Mouse (Mus musculus): ENCODE results near the gene Hs3st6. TPM values are rescaled to one million over a fixed set of nuclear protein-coding genes. Genes with fewer than 3 reads are reported as not detected.
"Not testable (repeated sequence)": the region's sequence is repeated elsewhere in the genome, so short reads cannot be mapped to it uniquely, and the experiment has no call there.

Gene Hs3st6
- 0.24 and 0.59 TPM in 2 replicates for polyA plus RNA-seq (2015; fragmentation: Nextera tagmentation; extraction: Ambion mirVana)

DNA sequence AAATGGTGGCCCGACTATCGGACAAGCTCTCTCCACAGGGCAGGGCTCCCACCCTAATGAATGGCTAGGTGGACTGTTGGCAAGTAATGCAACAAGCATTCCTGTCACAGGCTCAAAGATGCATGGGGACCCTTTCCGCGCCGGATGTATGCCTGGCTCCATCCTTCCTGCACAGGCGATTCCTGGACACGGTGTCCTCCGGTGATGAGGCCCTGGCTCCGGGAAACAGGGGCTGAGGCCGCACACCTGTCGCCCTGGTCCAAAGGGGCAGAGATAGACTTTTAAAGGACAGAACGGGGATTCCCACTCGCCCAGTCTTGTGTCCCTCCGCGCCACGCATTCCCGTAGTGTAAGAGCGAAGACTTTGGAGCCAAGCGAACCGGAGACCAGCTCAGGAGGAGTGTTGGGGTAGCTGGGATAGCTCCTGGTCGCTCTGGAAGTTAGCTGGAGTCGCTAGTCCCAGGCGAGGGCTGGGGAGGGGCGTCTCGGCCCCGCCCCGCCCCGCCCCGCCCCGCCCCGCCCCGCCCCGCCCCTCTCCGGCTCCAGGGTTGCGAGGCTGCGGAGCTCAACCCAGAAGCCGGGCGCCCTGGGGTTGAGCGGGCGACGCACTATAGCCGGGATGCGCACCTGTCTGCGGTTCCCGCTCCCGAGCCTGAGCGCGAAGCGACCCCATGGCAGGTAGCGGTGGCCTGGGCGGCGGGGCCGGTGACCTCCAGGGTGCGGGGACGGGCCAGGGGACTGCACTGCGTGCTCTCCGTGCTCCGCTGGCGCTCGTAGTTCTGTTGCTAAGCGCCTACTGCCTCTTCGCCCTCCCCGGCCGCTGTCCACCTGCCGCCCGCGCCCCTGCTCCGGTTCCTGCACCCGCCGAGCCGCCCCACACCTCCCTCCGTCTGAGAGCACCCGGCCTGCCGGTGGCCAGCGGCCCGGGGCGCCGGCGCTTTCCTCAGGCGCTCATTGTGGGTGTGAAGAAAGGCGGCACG, at the start of gene Hs3st6:
Gene Hs3st6, plus strand, starts transcription at position 574 of the 980 bp plus-strand sequence.
- no peaks in the 10 kb centered on the region for H3K36me3 ChIP-seq
- H3K9ac ChIP-seq: peak within 1 kb of the TSS; percentile 71
- H3K27ac ChIP-seq (replicated peaks): no peak within 1 kb of the TSS
- peaks cover 13% of the 10 kb centered on the region for H3K4me1 ChIP-seq
- under 1% methylated on average over 68 of the region's 82 CpGs for WGBS
- H3K4me3 ChIP-seq: peak within 1 kb of the TSS; percentile 61
- no peaks in the 10 kb centered on the region for H3K9me3 ChIP-seq
- H3K27me3 ChIP-seq (replicated peaks): peaks cover 93% of the 10 kb centered on the region
- peak within 1 kb of the TSS; percentile 96 for H3K4me2 ChIP-seq
- peak; percentile 70; the same call in 1 of the 2 replicates for ATAC-seq (ENCODE audit: extremely low read depth, insufficient number of reproducible peaks, low FRiP score, low TSS enrichment)

DNA sequence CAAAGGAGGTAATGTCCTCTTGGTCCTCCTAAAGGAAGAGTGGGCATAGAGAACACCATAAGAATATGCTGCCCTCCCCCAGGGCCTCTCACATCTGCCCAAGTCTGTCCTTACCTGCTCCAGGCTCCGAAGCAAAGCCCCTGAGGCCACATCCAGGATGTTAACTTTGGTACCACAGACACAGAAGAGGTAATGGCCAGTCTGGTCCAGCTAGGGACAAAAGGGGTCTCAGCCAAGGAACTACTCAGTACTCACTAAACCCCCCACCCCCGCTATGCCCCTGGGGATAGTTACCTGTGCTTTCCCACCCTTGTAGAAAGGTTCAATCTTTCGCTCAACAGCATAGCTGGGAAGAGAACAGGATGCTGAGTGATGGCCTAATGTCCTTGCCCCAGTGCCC, 47.0 kb upstream of the Hs3st6 start:
- no peak for ATAC-seq (ENCODE audit: extremely low read depth, insufficient number of reproducible peaks, low FRiP score, low TSS enrichment)
- H3K4me3 ChIP-seq: no peak overlapping the region
- WGBS: 92% methylated on average over 3 of the region's 3 CpGs
- H3K9ac ChIP-seq: no peak overlapping the region
- no peaks in the 10 kb centered on the region for H3K9me3 ChIP-seq
- H3K36me3 ChIP-seq: peaks cover 47% of the 10 kb centered on the region
- H3K4me1 ChIP-seq: peaks cover 16% of the 10 kb centered on the region
- H3K27ac ChIP-seq (replicated peaks): no peak overlapping the region
- no peak overlapping the region for H3K4me2 ChIP-seq
- no peaks in the 10 kb centered on the region for H3K27me3 ChIP-seq (replicated peaks)

DNA sequence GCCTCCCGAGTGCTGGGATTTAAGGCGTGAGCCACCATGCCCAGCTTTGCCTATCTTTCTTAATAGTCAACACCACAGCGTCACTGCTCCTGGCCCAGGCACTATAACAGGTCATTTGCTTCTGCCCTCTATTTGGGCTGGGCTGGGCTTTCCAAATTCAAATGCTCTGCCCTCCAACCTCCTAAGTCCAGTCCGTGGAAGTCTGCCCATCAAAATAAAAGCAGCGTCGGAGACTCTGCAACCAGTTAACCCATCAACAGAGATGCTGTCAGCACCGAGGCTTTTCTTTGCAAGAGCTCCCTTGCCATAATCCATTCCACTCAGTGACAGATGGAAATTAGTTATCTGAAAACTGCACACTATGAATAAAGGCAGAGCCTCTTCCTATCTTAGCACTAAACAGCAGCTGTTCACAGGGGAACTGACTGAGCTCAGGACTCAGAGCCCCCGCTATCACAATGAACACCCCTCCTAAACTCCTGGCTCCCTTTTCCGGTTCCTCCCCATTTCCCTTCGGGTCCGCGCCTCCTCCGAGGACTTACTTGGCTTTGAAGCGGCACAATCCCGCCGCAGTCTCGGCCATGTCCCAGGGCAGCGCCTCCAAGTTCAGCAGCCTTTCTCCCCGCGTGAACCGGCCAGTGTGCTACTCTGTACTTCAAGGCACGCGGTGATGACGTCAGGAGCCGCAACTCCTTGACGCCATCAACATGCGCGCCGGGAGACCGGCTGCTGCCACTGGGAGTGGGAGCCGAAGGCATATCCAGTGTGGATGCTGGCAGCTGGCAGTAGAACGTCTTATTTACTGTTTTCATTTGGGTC, 45.6 kb upstream of the Hs3st6 start, which contains the start of gene Tbl3:
Gene Tbl3, minus strand, starts transcription at position 679 of the 819 bp plus-strand sequence.
- WGBS: 3% methylated on average over 32 of the region's 32 CpGs
- Histone ChIP-seq H3K4me2 (peak within 1 kb of the TSS; percentile 86), H3K27me3 (replicated peaks) (no peaks in the 10 kb centered on the region), H3K36me3 (peaks cover 33% of the 10 kb centered on the region), H3K27ac (replicated peaks) (peak within 1 kb of the TSS; percentile 89), H3K4me3 (peak within 1 kb of the TSS; percentile 81), H3K4me1 (peaks cover 16% of the 10 kb centered on the region), H3K9ac (peak within 1 kb of the TSS; percentile 90), H3K9me3 (no peaks in the 10 kb centered on the region)
- ATAC-seq (ENCODE audit: extremely low read depth, insufficient number of reproducible peaks, low FRiP score, low TSS enrichment): peak; percentile 67

DNA sequence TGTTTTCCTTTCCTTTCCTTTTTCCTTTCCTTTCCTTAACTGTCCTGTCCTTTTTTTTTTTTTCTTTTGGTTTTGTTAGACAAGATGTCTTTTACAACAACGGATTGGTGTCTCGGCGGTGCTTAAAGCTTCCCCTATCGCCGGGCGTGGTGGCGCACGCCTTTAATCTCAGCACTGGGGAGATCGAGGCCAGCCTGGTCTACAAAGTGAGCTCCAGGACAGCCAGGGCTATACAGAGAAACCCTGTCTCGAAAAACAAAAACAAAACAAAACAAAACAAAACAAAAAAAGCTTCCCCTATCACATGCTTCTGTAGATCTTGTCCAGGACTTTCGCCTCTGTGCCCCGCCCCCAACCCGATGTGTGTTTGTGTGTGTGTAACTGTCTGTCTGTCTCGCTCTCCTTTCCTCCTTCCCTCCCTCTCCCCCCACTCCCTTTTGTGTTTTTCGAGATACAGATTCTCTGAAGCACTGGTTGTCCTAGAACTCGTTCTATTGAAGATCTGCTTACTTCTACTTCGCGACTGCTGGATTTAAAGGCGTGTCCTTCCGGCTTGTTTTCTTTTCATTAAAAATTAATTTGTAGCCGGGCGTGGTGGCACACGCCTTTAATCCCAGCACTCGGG, 44.9 kb upstream of the Hs3st6 start:
- Histone ChIP-seq H3K4me1 (peaks cover 16% of the 10 kb centered on the region), H3K36me3 (peaks cover 26% of the 10 kb centered on the region), H3K27me3 (replicated peaks) (no peaks in the 10 kb centered on the region), H3K27ac (replicated peaks) (peak overlapping the region; percentile 89), H3K4me3 (peak overlapping the region; percentile 81), H3K9ac (peak overlapping the region; percentile 90), H3K4me2 (peak overlapping the region; percentile 86), H3K9me3 (no peaks in the 10 kb centered on the region)
- no peak for ATAC-seq (ENCODE audit: extremely low read depth, insufficient number of reproducible peaks, low FRiP score, low TSS enrichment)
- 7% methylated on average over 24 of the region's 24 CpGs for WGBS

DNA sequence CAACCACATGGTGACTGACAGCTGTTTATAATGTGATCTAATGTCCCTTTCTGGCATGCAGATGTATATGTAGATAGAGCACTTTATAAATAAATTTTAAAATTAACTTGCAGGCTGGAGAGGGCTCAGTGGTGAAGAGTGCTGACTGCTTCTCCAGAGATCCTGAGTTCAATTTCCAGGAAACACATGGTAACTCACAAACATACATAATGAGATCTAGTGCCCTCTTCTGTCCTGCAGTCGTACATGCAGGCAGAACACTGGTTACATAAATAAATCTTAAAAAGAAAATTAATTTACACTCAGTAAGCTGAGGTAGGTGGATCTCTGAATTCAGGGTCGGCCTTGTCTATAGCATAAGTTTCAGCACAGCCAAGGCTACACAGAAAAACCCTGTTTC, 44.1 kb upstream of the Hs3st6 start:
- ATAC-seq (ENCODE audit: extremely low read depth, insufficient number of reproducible peaks, low FRiP score, low TSS enrichment): no peak
- no peak overlapping the region for H3K9ac ChIP-seq
- H3K4me3 ChIP-seq: peak overlapping the region; percentile 81
- no peak overlapping the region for H3K27ac ChIP-seq (replicated peaks)
- no peaks in the 10 kb centered on the region for H3K27me3 ChIP-seq (replicated peaks)
- H3K36me3 ChIP-seq: peaks cover 19% of the 10 kb centered on the region
- H3K4me2 ChIP-seq: peak overlapping the region; percentile 86
- peaks cover 16% of the 10 kb centered on the region for H3K4me1 ChIP-seq
- WGBS: 40% methylated on average over 2 of the region's 2 CpGs
- no peaks in the 10 kb centered on the region for H3K9me3 ChIP-seq

DNA sequence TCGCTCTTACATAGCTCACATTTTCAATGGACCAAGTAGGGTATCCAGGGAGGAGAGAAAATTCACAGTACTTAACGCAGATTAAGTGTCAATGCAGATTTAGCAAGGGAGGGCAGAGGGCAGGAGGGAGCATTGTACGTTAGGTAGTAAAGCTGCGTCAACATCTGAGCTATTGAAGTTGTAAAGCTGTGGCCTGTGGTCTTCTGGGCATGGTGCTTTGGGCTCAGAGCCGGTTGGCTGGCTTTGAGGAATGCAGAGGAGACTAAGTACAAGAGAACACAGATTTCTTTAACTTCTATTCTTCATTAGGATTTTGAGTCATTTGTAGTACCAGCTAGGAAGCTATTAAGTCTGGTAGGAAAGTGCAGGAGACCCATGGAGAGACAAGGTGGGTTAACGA, 37.2 kb upstream of the Hs3st6 start:
- no peak for ATAC-seq (ENCODE audit: extremely low read depth, insufficient number of reproducible peaks, low FRiP score, low TSS enrichment)
- no peak overlapping the region for H3K4me2 ChIP-seq
- peaks cover 7% of the 10 kb centered on the region for H3K4me1 ChIP-seq
- no peaks in the 10 kb centered on the region for H3K9me3 ChIP-seq
- no peaks in the 10 kb centered on the region for H3K27me3 ChIP-seq (replicated peaks)
- 81% methylated on average over 6 of the region's 6 CpGs for WGBS
- no peak overlapping the region for H3K9ac ChIP-seq
- H3K27ac ChIP-seq (replicated peaks): no peak overlapping the region
- H3K4me3 ChIP-seq: no peak overlapping the region
- H3K36me3 ChIP-seq: peaks cover 28% of the 10 kb centered on the region

DNA sequence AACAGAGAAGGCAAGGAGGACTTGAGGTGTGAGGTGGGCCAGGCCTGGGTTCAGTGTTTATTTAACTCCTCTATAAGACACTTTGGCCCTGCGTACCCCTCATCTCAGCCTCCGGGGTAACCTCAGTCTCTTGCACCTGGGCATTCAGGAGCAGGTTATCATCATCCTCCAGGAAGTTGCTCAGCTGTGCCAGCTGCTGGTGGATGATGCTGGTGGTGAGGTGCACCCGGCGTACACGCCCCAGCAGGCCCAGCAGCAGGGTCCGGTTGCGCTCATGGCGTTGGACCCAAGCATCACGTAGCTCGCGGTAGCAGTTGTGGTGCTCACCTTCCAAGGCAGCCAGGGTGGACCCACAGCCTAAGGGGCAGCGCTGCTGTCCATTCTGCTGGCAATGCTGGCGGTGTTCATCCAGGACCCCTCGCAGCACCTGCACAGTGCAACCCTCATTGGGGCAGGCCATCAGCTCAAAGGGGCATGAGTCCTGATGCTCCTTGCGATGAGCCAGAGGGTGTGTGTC, 36.6 kb upstream of the Hs3st6 start:
- Histone ChIP-seq H3K4me3 (no peak overlapping the region), H3K36me3 (peaks cover 32% of the 10 kb centered on the region), H3K27me3 (replicated peaks) (no peaks in the 10 kb centered on the region), H3K4me2 (no peak overlapping the region), H3K27ac (replicated peaks) (no peak overlapping the region), H3K4me1 (peaks cover 9% of the 10 kb centered on the region), H3K9me3 (no peaks in the 10 kb centered on the region), H3K9ac (no peak overlapping the region)
- WGBS: 90% methylated on average over 15 of the region's 15 CpGs
- ATAC-seq (ENCODE audit: extremely low read depth, insufficient number of reproducible peaks, low FRiP score, low TSS enrichment): no peak

DNA sequence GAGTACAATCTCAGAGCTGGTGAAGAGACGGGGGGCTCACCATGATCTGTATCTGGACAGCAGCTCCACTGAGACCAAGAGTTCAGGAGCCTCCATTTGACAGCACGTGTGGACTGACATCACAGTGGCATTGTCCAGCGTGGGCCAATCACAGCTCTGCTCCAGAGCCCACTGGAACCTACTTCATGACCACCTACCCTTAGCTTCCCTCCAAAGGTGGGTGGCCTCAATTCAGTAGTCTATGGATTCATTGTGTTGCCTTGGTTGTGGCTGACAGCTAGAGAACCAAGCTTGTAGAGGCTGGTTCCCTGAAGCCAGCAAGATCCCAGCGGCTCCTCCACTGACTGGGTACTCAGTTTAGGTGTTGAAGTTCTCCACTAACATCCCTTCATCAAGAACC, 34.8 kb upstream of the Hs3st6 start, which contains the start of the genes Rnf151 and Rps2:
Gene Rnf151, minus strand, starts transcription at position 121 of the 400 bp plus-strand sequence.
Gene Rps2, plus strand, starts transcription at position 174 of the 400 bp plus-strand sequence.
- Histone ChIP-seq H3K4me3 (peak within 1 kb of the TSS; percentile 93), H3K9ac (peak within 1 kb of the TSS; percentile 98)
- WGBS: 77% methylated on average over 4 of the region's 4 CpGs

DNA sequence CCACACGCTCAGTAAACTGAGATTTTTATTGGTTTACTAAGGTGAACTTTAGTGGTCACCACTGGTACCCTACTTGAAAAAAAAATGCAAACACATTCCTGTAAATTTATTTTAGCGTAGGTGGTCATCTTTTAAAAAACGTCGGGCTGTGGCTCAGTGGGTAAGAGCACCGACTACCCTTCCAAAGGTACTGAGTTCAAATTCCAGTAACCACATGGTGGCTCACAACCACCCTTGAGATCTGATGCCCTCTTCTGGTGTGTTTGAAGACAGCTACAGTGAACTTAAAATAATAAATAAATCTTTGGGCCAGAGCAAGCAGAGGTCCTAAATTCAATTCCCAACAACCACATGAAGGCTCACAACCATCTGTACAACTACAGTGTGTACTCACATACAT, 33.9 kb upstream of the Hs3st6 start:
- peak overlapping the region; percentile 93 for H3K4me3 ChIP-seq
- 49% methylated on average over 5 of the region's 5 CpGs for WGBS
- H3K36me3 ChIP-seq: peaks cover 47% of the 10 kb centered on the region
- peak overlapping the region; percentile 90 for H3K27ac ChIP-seq (replicated peaks)
- H3K4me1 ChIP-seq: peaks cover 33% of the 10 kb centered on the region
- H3K4me2 ChIP-seq: peak overlapping the region; percentile 74
- H3K27me3 ChIP-seq (replicated peaks); H3K9me3 ChIP-seq; ATAC-seq (ENCODE audit: extremely low read depth, insufficient number of reproducible peaks, low FRiP score, low TSS enrichment): not testable (repeated sequence)
- H3K9ac ChIP-seq: peak overlapping the region; percentile 98

More for the DNA sequence above, 34.8 kb upstream of the Hs3st6 start, which contains the start of the genes Rnf151 and Rps2:
- Histone ChIP-seq H3K4me1 (peaks cover 26% of the 10 kb centered on the region), H3K36me3 (peaks cover 47% of the 10 kb centered on the region), H3K27ac (replicated peaks) (no peak within 1 kb of the TSS), H3K27me3 (replicated peaks) (no peaks in the 10 kb centered on the region), H3K4me2 (peak within 1 kb of the TSS; percentile 74), H3K9me3 (no peaks in the 10 kb centered on the region)
- no peak for ATAC-seq (ENCODE audit: extremely low read depth, insufficient number of reproducible peaks, low FRiP score, low TSS enrichment)

DNA sequence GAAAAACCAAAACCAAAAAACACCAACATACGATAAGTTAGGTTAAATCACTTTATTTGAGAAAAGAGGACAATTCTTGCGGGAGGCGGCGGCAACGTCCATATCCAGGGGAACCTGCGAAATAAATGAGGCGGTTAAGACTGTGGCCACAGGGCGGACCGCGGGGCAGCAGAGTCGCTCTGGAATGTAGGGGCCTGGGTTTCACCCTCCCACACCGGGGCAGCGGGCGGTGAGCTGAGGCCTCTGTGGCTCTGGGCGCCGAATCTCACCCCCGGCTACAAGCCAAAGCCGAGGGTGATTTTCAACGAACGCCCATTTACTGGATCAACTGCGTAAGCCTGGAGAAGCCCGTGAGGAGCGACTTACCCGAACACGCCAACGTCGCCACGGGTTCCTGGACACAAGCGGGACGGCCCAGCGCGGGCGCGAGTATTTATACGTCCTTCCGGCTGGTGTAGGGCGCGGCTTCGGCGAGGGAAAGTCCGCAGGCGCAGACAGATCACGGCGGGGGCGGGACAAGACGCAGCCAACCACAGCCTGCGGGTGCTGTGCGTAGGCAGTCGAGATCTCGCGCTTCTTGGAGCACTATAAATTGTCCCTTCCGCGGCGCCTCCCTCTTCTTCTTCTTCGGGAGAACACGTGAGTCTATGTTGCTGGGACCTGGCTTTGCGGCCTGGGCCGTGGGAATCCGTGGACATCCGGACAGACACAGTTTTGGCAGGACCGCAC, 33.1 kb upstream of the Hs3st6 start:
- Histone ChIP-seq H3K9ac (peak overlapping the region; percentile 98), H3K4me2 (peak overlapping the region; percentile 79), H3K4me1 (peaks cover 33% of the 10 kb centered on the region), H3K27me3 (replicated peaks) (no peaks in the 10 kb centered on the region), H3K27ac (replicated peaks) (peak overlapping the region; percentile 90), H3K9me3 (no peaks in the 10 kb centered on the region), H3K36me3 (peaks cover 47% of the 10 kb centered on the region), H3K4me3 (peak overlapping the region; percentile 93)
- WGBS: under 1% methylated on average over 61 of the region's 61 CpGs
- peak; percentile 96 for ATAC-seq (ENCODE audit: extremely low read depth, insufficient number of reproducible peaks, low FRiP score, low TSS enrichment)

All from heart, embryonic 13.5 days (tissue).